Mouse (Mus musculus) cortical plate, adult 2 months (tissue): Measurements from ENCODE around the gene Col4a1.

Experiments
- CTCF ChIP-seq: fragments of 200-500 bp; IDR thresholded peaks from 2 replicates; pipeline ENCODE4 v1.5.1; 2011; ENCODE audit warnings: mild to moderate bottlenecking, control low read depth, low read length; ENCODE audit not compliant: insufficient read depth; ENCODE audit errors: extremely low read depth
- POLR2A ChIP-seq: fragments of 200-500 bp; IDR thresholded peaks from 2 replicates; pipeline ENCODE4 v1.6.1; 2011; ENCODE audit warnings: mild to moderate bottlenecking, low read length, control low read depth; ENCODE audit not compliant: insufficient read depth; ENCODE audit errors: extremely low read depth

GRCm38 (mm10) chr8:11311681-11312348, 811 bp downstream of the Col4a1 start:
- no peak for TF ChIP-seq POLR2A
- no peak for TF ChIP-seq CTCF
